Mouse (Mus musculus) hindbrain, embryonic 14.5 days (tissue): ENCODE measurements around the gene Ntng2. TPM values are rescaled to one million over a fixed set of nuclear protein-coding genes. Genes with fewer than 3 reads are reported as not detected.

Experiments
- ATAC-seq: fragments of 200-750 bp; cut with Nextera tagmentation; 2 replicates; pipeline ENCODE4 v1.8.0; 2017; ENCODE audit warnings: moderate number of reproducible peaks, mild to moderate bottlenecking, moderate TSS enrichment, moderate library complexity; ENCODE audit not compliant: low FRiP score
- DNase-seq: peaks from one replicate; pipeline ENCODE4 v3.0.0-alpha.2; 2015; ENCODE audit warnings: low spot score
- H3K27ac ChIP-seq: fragments of 300-500 bp; sonication (generic); 2 replicates; pipeline ENCODE4 v1.5.1; 2014; ENCODE audit warnings: mild to moderate bottlenecking, moderate library complexity
- H3K27me3 ChIP-seq: fragments of 300-500 bp; sonication (generic); 2 replicates; pipeline ENCODE4 v1.6.1; 2014; ENCODE audit warnings: mild to moderate bottlenecking, low read length, mixed read lengths; ENCODE audit not compliant: control insufficient read depth, insufficient read depth
- H3K36me3 ChIP-seq: fragments of 300-500 bp; sonication (generic); replicated peaks from 2 replicates; pipeline ENCODE4 v1.6.1; 2014; ENCODE audit not compliant: control insufficient read depth, insufficient read depth
- H3K4me1 ChIP-seq: fragments of 300-500 bp; sonication (generic); replicated peaks from 2 replicates; pipeline ENCODE4 v1.6.1; 2014; ENCODE audit warnings: antibody characterized with exemption, low read length, mixed read lengths; ENCODE audit not compliant: control insufficient read depth, insufficient read depth
- H3K4me2 ChIP-seq: fragments of 300-500 bp; sonication (generic); replicated peaks from 2 replicates; pipeline ENCODE4 v1.6.1; 2014; ENCODE audit warnings: mild to moderate bottlenecking, moderate library complexity
- H3K4me3 ChIP-seq: fragments of 300-500 bp; sonication (generic); replicated peaks from 2 replicates; pipeline ENCODE4 v1.5.1; 2014; ENCODE audit warnings: mild to moderate bottlenecking, low read length
- H3K9ac ChIP-seq: fragments of 300-500 bp; sonication (generic); 2 replicates; pipeline ENCODE4 v1.6.1; 2014
- H3K9me3 ChIP-seq: fragments of 300-500 bp; sonication (generic); 2 replicates; pipeline ENCODE4 v1.6.1; 2016; ENCODE audit warnings: low read length; ENCODE audit not compliant: control insufficient read depth
- WGBS: fragments of 180-500 bp; shearing (Covaris S2); extraction: QIAGEN DNeasy Blood & Tissue Kit; methylation state at CpG from one replicate; pipeline ENCODE4 v1.1.7; 2014; 5-methylcytosine and 5-hydroxymethylcytosine counted together
- polyA plus RNA-seq: library from polyadenylated mRNA; unstranded; fragments of >200 nt; fragmentation: Nextera tagmentation; extraction: Ambion mirVana; gene quantifications from 2 replicates; pipeline ENCODE4 v1.2.1, GENCODE M21; 2014

The Ntng2 gene
- polyA plus RNA-seq, 1 experiment from 2014 or later: 2.9 TPM

DNA sequence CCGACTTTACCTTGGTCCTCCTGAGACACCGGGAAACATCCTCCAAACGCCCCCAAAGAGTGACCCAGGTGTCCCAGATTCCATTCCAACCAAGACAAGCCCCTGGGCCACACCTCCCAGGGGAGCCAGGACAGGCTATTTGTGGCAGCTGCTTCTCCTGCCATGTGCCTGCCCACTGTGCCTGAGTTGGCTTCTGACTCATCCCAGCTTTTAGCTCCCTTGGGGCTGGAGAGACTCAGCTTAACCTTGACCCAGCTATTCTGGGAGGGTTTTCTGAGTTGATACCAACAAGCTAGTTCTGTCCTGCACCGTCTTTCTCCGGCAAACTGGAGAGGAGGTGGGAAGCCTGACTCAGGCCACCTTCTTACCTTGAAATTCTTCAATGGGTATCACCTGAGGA, 54.4 kb downstream of the Ntng2 start:
- H3K4me3 ChIP-seq: no peak overlapping the region
- H3K36me3 ChIP-seq: no peaks in the 10 kb centered on the region
- H3K27ac ChIP-seq: no peak overlapping the region
- 82% methylated on average over 5 of the region's 5 CpGs for WGBS
- H3K4me1 ChIP-seq: peaks cover 4% of the 10 kb centered on the region
- H3K9me3 ChIP-seq: no peaks in the 10 kb centered on the region
- DNase-seq (no peak), ATAC-seq (no peak)
- H3K9ac ChIP-seq: no peak overlapping the region
- H3K27me3 ChIP-seq: 0 out of 2 replicates have a peak, but pooled peaks cover 18% of the 10 kb centered on the region
- H3K4me2 ChIP-seq: no peak overlapping the region

- DNase-seq: no peak
Observed at GRCm38 (mm10) chr2:29196844-29197243, 56.0 kb downstream of the Ntng2 start.

DNA sequence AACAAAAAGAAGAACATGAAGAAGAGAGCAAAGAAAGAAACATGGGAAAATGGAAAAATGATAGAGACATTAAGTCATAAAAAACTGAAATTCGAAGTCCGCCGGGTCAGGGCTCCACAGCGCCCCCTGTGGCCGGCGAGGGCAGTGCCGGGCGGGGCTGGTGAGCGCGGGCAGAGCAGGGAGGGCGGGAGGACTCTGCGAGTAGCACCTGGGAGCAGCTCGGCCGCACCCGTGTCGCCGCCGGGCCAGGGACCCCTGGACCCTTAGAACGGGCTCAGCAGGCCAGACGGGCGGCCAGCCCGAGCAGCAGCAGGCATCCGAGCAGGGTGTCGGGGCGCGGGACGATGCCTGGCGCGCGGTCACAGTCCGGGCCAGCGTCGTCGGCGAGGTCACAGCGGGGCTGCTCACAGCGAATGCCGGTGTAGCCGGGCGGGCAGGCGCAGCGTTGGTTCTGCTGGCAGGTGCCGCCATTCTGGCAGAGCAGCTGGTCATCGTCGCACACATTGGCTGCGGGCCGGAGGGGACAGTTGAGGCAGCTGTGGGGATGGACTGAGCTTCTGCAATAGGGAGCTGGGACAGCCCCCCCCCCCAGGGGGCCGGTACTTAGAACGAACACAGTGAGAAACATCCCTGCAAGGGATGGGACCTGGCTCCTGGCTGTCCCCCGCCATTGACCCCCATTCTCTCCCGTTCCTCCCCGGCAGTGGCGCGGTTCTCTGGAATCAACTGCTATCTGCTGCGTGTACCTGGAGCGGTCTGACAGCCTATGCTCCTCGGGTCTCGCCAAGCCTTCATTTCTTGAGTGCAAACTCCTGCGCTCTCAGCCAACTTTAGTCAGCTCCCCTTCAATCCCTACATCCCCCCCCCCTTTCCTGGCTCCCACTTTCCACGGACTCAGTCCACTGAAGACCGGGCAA, 58.0 kb downstream of the Ntng2 start:
- WGBS: 1% methylated on average over 60 of the region's 61 CpGs
- Histone ChIP-seq H3K36me3 (no peaks in the 10 kb centered on the region), H3K4me2 (peak overlapping the region; percentile 94), H3K27ac (no peak overlapping the region), H3K9ac (peak overlapping the region; percentile 58), H3K9me3 (no peaks in the 10 kb centered on the region), H3K27me3 (0 out of 2 replicates have a peak, but pooled peaks cover 18% of the 10 kb centered on the region), H3K4me3 (peak overlapping the region; percentile 45), H3K4me1 (peaks cover 8% of the 10 kb centered on the region)
- DNase-seq (peak; percentile 84), ATAC-seq (peak; percentile 41; the same call in 1 of the 2 replicates)

More at GRCm38 (mm10) chr2:29196844-29197243, 56.0 kb downstream of the Ntng2 start:
- 74% methylated on average over 12 of the region's 12 CpGs for WGBS
- no peak overlapping the region for H3K4me2 ChIP-seq
- ATAC-seq: no peak
- no peak overlapping the region for H3K27ac ChIP-seq
- peaks cover 4% of the 10 kb centered on the region for H3K4me1 ChIP-seq
- H3K9me3 ChIP-seq: no peaks in the 10 kb centered on the region
- no peak overlapping the region for H3K4me3 ChIP-seq
- no peaks in the 10 kb centered on the region for H3K36me3 ChIP-seq
- 0 out of 2 replicates have a peak, but pooled peaks cover 18% of the 10 kb centered on the region for H3K27me3 ChIP-seq
- H3K9ac ChIP-seq: no peak overlapping the region

DNA sequence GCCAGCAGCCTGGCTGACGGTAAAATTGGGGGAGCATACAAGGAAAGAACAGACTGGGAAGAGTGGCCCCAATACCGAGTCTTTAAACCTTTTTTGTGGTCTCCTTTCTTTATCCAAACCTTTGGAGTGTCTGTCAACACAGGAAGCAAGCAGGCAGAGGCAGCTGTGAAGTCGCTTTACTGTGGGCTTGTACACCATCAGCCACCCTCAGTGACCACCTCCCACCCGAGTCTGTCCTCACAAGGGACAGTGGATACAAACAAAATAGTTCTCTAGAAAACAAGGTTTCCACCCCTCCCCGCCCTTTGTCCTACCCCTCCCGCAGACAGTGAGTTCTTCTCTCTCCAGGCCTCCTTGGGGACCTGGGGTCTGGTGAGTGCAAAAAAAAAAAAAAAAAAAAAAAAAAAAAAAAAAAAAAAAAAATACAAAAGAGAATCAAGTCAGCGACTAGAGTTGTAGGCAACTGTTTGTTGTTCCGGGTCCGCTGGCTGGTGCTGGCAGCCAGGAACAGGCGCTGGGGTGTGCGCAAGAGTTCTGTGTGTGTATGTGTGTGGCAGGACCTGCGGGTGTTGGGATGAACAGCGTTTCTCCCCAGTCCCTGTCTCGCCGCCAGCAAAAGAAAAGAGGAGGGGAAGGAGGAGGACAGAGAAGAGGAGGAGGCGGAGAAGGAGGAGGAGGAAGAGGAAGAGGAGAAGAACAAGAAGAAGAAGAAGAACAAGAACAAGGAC, 58.8 kb downstream of the Ntng2 start:
- H3K9ac ChIP-seq: no peak overlapping the region
- peak; percentile 26 for DNase-seq
- no peak for ATAC-seq
- peaks cover 8% of the 10 kb centered on the region for H3K4me1 ChIP-seq
- H3K9me3 ChIP-seq: no peaks in the 10 kb centered on the region
- H3K27me3 ChIP-seq: 0 out of 2 replicates have a peak, but pooled peaks cover 18% of the 10 kb centered on the region
- 14% methylated on average over 16 of the region's 16 CpGs for WGBS
- H3K36me3 ChIP-seq: no peaks in the 10 kb centered on the region
- no peak overlapping the region for H3K27ac ChIP-seq
- H3K4me3 ChIP-seq: peak overlapping the region; percentile 45
- peak overlapping the region; percentile 94 for H3K4me2 ChIP-seq

DNA sequence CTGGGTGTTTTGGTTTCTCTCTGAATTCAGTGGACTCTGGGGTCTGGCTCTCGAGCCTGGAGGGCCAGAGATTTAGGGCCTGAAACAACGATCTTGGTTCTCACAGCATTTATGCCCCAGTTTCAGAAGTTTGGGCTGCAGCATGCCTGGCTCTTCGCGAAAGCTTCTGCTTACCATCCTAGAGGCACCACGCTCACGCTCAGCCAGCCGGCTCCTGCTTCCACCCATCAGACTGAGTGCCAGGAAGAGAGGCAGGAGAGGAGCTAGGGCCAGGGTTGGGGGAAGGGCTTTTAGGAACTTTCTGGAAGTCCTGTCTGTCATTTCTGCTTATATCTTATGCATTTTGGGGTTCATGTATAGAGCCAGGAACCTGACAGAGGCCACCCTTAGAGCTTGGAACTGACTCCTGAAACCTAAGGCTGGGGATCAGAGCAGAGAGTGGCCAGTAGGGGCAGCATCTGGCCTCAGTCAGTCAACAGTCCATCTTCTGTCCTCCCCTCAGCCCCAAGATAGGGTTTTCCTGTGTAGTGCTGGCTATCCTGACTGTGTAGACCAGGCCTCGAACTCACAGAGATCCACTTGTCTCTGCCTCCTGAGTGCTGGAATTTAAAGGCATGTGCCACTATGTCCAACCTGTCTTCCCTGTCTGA, 60.1 kb downstream of the Ntng2 start:
- no peak for ATAC-seq
- Histone ChIP-seq H3K9me3 (no peaks in the 10 kb centered on the region), H3K4me2 (no peak overlapping the region), H3K36me3 (no peaks in the 10 kb centered on the region), H3K9ac (no peak overlapping the region), H3K27ac (no peak overlapping the region), H3K4me3 (no peak overlapping the region), H3K4me1 (peaks cover 8% of the 10 kb centered on the region), H3K27me3 (0 out of 2 replicates have a peak, but pooled peaks cover 18% of the 10 kb centered on the region)
- WGBS: 87% methylated on average over 8 of the region's 8 CpGs
- DNase-seq: no peak

DNA sequence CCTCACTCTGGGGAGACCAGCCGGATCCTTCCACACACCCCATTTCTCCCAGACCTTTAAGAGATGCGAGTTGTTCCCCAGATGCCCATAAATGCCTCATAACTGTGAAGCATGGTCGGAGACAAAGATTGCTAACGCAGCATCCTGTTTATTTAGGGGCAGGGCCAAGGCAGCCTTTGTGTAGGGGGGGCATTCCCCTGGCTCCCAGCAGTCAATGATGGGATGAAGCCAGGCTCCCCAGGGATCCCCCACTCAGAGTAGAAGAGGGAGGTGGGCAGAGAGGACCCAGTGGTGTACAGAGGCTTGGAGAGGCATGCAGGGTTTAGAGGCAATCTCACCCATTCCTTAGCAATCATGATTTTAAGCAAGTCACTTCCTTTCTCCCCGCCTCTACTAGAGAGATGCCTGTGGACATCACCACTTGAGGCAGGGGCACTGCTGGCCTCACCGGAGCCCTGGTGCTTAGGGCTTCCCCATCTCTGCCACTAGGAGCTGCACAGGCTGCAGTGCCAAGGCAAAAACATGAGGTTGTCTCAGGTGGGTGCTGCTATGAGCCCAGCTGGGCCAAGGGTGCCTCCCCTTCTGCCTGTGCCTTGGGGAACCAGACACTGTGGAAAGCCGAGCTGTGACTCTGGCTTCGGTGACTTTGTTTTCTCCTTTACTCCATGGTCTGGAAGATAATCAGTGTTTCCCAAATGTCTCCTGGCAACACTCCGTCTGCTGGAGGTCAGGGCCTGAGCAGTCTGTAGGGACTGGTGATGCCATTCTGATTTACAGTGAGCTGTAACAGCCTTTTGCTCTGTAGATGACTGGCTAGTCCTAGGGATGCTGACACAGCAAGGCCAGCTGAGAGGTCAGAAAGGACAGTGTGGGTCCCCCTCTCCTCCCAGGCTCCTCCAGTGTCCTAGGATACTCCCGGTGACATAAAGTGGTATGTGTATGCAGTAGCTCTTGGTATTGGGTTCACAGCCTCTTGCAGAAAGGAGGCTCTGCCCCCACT, 61.3 kb downstream of the Ntng2 start:
- no peak for ATAC-seq

DNA sequence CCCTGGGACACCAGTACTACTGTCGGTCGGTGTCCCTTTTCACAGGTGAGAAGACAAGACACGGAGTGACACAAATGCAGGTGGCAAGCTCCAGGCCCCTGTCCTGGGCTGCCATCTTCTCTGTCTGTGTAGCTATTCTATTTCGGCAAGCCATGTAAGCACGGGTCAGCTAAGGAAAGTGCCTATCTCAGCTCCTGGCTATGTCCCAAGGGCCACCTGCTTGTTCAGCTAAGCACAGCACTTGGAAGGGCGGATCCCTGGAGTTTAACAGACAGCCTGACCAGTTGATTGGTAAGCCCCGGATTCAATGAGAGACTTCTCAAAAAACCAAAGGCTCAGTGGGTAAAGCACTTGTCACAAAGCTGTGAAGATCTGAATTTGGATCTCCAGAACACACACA, 62.4 kb downstream of the Ntng2 start:
- no peak overlapping the region for H3K4me3 ChIP-seq
- ATAC-seq (no peak), DNase-seq (no peak)
- H3K4me2 ChIP-seq: no peak overlapping the region
- no peaks in the 10 kb centered on the region for H3K36me3 ChIP-seq
- 0 out of 2 replicates have a peak, but pooled peaks cover 8% of the 10 kb centered on the region for H3K27me3 ChIP-seq
- no peak overlapping the region for H3K9ac ChIP-seq
- H3K4me1 ChIP-seq: peaks cover 8% of the 10 kb centered on the region
- 81% methylated on average over 7 of the region's 7 CpGs for WGBS
- no peak overlapping the region for H3K27ac ChIP-seq
- H3K9me3 ChIP-seq: no peaks in the 10 kb centered on the region

More for the DNA sequence above, 61.3 kb downstream of the Ntng2 start:
- H3K4me2 ChIP-seq: no peak overlapping the region
- no peak overlapping the region; the same call in 1 of the 2 replicates for H3K9ac ChIP-seq
- H3K36me3 ChIP-seq: no peaks in the 10 kb centered on the region
- peaks cover 8% of the 10 kb centered on the region for H3K4me1 ChIP-seq
- no peak overlapping the region for H3K4me3 ChIP-seq
- H3K27me3 ChIP-seq: 0 out of 2 replicates have a peak, but pooled peaks cover 18% of the 10 kb centered on the region
- no peaks in the 10 kb centered on the region for H3K9me3 ChIP-seq
- 66% methylated on average over 10 of the region's 10 CpGs for WGBS
- no peak for DNase-seq
- no peak overlapping the region for H3K27ac ChIP-seq

DNA sequence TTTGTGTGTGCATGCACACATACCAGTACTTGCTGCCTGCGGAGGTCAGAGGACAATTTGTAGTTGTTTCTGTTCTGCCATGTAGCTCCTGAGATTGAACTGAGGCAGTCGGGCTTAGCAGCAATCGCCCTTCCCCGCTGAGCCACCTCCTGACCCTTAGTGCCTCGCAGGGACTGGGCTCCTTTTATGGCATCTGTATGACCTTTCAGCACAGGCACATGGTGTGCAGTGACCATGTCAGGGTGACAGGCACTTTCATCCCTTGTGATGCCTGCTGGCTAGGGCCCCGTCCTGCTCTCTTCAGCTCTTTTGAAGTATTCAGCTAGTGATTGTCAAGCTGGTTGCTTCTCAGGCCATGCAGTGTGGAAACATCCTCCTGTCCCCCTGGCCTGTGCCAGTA, 66.6 kb downstream of the Ntng2 start:
- Histone ChIP-seq H3K4me3 (no peak overlapping the region), H3K4me1 (no peaks in the 10 kb centered on the region), H3K27me3 (no peaks in the 10 kb centered on the region), H3K9me3 (no peaks in the 10 kb centered on the region), H3K4me2 (no peak overlapping the region), H3K27ac (no peak overlapping the region), H3K9ac (no peak overlapping the region), H3K36me3 (peaks cover 15% of the 10 kb centered on the region)
- DNase-seq (no peak), ATAC-seq (no peak)
- 28% methylated on average over 6 of the region's 6 CpGs for WGBS
